Mouse (Mus musculus): ENCODE measurements at regions not wholly inside any gene's neighbourhood (a gene's known extent, or its start where the extent isn't known, plus 50 kb on each side); places are given as distances from the start of the nearest gene placed in this dataset.

- no peak for DNase-seq (ENCODE audit: low spot score)
Measured at GRCm38 (mm10) chr15:94049638-94050273, 415.5 kb downstream of the Adamts20 start.

DNA sequence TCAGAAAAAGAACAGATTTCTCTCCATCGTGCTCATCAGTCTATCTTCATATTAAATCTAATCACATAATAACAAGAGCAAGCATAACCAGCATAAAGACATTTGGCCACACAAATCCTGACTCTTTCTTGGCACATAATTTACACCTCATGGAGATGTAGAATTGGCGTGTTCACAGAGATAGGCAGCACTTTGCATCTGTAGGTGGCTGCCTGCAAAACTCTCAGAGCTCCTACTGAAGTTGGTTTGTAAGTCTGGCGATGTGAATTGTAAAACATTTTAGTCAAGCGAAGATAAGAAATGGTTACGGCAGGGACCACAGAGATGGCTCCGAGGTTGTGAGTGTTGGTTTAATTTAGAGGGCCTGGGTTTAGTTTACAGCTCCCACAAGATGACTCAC lies 419.0 kb downstream of the Adamts20 start:
- no peak for DNase-seq (ENCODE audit: low spot score)

- no peak for DNase-seq (ENCODE audit: low spot score)
Measured at GRCm38 (mm10) chr15:94045131-94045756, 420.0 kb downstream of the Adamts20 start.

DNA sequence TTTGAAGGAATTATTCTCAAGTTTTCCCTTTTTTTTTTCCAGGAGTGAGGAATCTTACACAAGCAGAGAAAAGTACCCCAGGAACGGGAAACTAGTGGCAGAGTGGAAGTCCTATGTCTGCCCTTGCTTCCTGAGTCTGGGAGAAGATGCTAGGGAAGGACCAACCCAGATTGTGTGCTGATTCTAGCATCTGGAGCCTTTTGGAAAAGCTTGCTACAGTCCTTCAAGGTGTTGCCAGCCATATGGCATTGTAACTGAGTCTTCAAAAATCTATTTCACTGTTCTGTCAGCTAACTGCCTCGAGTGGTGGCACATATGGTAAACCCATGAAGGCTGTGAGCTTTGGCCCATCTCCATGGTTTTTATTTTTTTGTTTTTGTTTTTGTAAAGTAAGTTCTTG lies 432.3 kb downstream of the Adamts20 start:
- no peak for DNase-seq (ENCODE audit: low spot score)

DNA sequence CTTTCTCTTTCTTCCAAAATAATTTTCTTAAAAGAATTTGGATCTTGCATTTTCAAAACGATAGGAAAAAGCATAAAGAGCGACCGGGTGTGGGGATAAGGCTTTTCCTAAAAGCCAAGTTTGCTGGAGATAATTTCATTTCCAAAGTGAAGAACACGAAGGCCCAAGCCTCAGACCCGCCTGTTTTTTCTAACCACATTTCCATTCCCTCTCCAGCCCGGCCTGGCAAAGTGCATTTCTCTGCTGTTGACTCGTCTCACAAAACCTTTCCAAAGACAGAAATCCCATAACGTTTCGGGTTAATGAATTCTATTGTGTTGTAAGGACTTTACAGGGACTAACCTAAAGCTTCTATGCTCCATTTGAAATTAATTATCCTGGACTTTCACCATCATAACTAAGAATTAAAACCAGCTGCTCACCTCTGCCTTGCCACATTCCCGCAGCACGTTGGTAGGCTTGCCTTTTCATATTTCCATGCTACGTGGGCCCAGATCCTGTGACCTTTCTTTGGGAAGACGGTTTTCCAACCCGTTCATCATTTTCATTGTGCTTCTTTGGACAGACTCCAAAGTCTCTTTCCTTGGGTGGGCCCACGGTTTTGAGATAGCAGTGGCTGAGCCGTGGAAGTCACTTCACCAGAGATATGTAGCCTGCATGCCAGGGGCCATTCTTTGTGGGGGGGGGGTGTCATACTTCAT lies 430.5 kb upstream of the Prickle1 start:
- DNase-seq (ENCODE audit: low spot score), result no peak

GRCm38 (mm10) chr15:94025239-94025971 lies 429.7 kb upstream of the Prickle1 start:
- DNase-seq (ENCODE audit: low spot score), result no peak

DNA sequence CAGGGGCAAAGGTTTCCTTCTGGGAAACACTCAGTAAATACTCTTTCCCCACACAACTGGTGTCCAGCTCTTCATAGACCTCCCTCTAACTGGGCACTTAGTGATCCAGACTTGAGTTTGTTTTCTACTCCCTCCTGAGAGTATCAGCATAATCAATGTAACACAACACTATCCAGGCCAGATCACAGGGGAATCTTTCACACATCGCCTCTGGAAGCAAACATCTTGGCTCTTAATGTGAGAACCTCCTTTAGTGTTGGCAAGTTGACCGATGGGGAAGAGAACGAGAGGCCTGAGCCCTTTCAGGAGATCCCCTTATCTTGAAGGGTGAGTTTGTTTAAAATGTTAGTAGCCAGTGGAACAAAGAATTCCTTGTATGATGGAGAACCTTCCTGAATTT lies 429.1 kb upstream of the Prickle1 start:
- DNase-seq (ENCODE audit: low spot score), result no peak

- DNase-seq (ENCODE audit: low spot score), result no peak
Measured at GRCm38 (mm10) chr15:94024126-94024730, 428.5 kb upstream of the Prickle1 start.

DNA sequence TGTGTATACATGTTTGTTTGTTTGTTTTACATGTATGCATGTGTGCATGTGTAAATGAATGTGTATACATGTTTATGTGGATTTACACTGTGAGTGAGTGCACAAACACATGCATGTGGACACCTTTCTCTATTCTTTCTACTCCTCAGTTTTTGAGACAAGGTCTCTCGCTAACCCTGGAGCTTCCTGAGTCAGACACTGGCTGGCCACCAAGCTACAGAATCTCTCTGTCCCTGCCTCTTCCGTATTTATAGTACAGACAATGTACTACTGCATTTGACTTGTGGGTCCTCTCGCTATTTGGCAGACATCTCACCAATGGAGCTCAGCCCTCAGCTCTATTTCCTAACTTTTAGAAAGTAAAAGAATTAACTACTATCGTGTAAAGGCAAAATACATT lies 427.8 kb upstream of the Prickle1 start:
- no peak for DNase-seq (ENCODE audit: low spot score)

GRCm38 (mm10) chr15:94017814-94018213 lies 422.1 kb upstream of the Prickle1 start:
- no peak for DNase-seq (ENCODE audit: low spot score)

DNA sequence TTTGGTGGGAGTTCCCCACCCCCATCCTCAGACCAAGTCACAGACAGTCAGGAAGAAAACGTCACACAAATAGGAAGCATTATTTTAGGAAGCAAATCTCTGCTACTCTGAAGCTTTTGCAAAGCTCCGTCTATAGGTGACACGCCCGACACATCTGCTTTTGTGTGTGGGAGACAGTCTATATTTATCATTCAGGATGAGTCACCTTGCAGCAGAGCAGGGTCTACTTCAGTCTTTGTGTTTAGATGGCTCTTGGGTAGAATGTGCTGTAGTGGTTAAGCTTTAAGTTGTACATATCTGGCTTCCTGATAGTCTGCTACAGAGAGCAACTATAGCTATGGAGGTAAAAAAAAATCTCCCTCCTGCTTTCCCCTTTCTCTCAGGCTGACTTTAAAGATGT lies 415.8 kb upstream of the Prickle1 start:
- no peak for DNase-seq (ENCODE audit: low spot score)

DNA sequence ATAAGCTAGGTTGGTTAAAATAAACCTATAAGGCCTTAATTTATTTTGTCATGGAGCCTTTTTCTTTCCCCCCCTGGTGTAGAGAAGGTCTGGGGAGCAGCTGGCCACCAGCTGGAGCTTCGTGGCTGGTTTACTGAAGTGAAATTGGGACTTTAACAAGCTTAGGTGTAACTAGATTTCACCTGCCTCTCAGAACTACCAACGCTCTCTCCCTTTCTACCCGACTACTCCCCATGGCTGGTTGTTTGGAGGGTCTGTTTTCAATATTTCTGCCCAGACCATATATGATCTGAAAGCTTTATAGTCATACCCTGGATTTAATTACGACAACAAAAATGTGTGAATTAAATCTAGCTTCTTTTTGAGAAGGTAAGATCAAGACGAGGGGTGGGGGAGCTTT lies 410.4 kb upstream of the Prickle1 start:
- no peak for DNase-seq (ENCODE audit: low spot score)

DNA sequence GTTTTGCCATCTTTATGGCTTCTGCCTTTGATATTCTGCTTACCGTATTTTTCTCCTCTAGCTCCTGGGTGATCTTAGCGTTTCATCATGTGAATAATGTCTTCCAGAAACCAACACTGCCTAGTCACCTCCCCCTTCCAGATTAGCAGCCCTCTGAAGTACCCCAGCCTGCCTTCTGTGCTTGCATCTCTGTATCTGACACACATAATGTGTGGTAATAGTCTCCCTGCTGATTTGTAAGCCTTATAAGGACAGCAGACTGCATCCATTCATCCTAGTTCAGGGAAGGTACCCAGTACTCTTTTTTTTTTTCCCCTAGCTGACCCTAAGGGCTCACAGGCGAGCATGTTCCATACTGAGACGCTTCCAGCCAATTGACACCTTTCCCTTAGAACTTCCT lies 409.2 kb upstream of the Prickle1 start:
- no peak for DNase-seq (ENCODE audit: low spot score)

DNA sequence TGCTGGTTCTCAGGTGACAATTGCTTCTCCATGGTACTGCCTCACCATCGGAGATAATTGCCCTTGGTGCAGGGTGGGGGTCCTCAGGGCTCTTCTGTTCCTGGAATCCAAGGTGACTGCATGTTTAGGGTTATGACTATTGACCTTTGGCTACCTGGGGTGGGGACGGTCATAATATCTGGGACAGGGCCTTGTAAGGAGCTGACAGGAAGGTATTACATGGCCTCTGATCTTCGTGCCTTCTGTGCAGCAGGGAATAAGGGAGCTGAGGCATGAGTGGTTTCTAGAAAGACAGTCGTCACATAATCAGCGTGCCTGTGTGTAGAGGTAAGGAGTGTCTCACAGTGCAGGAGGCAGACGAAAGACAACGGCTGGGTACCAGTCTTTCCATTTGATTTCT lies 407.5 kb upstream of the Prickle1 start:
- no peak for DNase-seq (ENCODE audit: low spot score)

GRCm38 (mm10) chr15:93994542-93994941 lies 398.9 kb upstream of the Prickle1 start:
- DNase-seq (ENCODE audit: low spot score), result no peak

- DNase-seq (ENCODE audit: low spot score), result no peak
Measured at GRCm38 (mm10) chr15:93990139-93990538, 394.4 kb upstream of the Prickle1 start.

DNA sequence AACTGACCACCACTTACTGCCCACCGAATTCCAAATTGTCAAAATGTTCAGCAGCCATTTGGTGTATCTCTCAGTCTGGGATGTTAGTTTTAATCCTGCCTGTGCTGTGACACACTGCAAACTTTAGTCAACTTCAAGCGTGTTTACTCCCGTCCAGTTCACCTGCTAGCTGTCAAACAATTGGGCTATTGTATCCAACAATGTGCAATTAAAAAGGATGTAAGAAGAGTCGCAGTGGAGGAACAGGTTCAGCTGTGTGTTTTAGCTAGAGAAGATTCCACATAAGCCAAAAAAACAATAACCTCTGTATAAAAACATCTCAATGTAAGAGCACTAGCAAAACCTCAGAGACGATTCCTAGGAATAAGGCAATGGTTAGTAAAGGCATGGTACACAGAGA lies 392.7 kb upstream of the Prickle1 start:
- no peak for DNase-seq (ENCODE audit: low spot score)

DNA sequence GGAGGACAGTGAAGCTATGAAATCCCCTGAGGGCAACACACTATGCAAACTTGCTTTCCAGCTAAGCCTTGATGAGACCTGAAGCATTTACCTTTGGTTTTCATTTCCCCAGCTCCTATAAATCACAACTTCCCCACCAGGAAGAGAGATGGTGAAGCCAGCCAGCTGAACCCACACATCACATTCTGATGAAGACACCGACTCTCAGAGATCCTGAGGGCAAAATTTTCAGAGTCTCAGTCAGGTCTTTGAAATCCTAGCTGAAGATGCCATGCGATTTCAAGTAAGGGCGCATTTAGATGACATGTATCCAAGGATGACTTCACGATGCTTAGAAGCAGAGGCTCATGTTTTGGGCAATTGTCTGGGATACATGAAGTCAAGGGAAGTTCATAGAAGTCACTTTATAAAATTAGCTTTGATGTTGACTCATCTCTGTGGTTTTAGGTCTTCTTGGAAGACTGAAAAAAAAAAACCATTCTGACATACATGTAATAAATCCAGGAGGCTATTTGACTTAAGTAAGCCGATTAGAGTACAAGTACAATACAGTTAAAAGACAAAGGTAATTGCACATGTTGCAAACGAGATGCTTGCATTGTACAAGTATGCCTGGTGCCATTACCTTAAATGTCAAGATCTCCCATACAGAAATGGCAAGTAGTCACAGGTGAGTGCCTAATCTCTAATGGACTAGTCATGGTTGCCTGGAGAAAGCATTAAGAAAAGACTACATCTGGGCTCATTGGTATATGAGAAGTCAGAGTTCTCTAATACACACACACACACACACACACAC lies 391.1 kb upstream of the Prickle1 start:
- no peak for DNase-seq (ENCODE audit: low spot score)

- no peak for DNase-seq (ENCODE audit: low spot score)
Measured at GRCm38 (mm10) chr15:93982091-93982490, 386.4 kb upstream of the Prickle1 start.

DNA sequence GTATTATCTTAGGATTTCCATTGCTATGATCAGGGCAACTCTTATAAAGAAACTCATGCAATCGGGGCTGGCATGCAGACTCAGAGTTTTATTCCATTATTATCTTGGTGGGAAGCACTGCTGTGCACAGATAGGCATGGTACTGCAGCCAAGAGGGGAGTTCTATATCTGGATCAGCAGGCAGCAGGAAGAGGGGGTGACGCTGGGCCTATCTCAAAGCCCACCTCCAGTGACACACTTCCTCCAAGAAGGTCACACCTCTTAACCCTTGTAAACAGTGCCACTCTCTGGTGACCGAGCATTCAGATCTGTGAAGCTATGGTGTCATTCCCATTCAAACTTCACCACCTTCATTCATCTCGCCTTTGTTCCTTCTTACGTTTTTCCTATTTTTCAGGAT lies 381.8 kb upstream of the Prickle1 start:
- DNase-seq (ENCODE audit: low spot score), result no peak

DNA sequence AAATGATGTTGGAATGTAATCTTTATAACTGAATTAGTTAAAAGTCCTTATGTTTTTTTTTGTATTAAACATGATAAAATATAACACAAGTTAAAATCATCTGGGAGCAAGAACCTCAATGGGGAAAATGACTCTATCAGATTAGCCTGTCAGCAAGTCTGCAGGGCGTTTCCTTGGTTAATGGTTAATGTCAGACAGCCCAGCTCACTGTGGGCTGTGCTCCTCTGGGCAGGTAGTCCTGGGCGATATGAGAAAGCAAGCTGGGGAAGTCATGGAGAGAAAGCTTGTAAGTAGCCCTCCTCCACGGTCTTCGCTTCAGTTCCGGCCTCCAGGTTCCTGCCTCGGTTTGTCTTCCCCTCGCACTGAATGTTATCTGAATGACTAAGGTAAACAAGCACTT lies 379.0 kb upstream of the Prickle1 start:
- DNase-seq (ENCODE audit: low spot score), result no peak

GRCm38 (mm10) chr15:93972979-93973378 lies 377.3 kb upstream of the Prickle1 start:
- DNase-seq (ENCODE audit: low spot score), result no peak

All from testis, postnatal 14 days (tissue).